Mouse (Mus musculus): Measurements from ENCODE around the gene H2-M5. TPM values are rescaled to one million over a fixed set of nuclear protein-coding genes. Genes with fewer than 3 reads are reported as not detected.
"Not testable (repeated sequence)": the region's sequence is repeated elsewhere in the genome, so short reads cannot be mapped to it uniquely, and the experiment has no call there.

The H2-M5 gene
- total RNA-seq, 4 experiments from 2014 or later, result 0.25 TPM; not detected in 3

DNA sequence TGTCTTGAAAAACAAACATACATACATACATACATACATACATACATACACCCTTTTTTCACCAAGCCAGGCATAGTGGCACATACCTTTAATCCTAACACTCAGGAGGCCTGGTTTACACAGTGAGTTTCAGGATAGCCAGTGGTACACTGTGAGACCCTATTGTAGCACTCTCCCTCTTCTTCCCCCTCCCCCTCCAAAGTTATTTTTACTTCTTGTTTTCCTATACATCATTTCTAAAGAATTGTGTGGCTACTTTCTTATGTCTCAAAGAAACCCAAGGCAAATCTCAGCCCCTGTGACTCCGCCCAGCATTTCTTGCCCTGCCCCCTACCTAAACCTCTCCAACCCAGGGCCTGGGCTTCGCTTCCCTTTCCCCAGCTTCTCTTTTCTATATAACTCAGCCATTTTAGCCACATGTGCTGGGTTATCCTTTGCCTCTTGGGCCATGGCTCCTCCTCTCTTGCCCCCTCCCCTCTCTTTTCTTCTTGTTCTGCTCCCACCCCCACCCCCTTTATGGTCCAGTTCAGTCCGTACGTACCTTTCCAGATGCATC lies 4.5 kb upstream of the H2-M5 start:
- no peak for DNase-seq (ENCODE audit: low spot score)

DNA sequence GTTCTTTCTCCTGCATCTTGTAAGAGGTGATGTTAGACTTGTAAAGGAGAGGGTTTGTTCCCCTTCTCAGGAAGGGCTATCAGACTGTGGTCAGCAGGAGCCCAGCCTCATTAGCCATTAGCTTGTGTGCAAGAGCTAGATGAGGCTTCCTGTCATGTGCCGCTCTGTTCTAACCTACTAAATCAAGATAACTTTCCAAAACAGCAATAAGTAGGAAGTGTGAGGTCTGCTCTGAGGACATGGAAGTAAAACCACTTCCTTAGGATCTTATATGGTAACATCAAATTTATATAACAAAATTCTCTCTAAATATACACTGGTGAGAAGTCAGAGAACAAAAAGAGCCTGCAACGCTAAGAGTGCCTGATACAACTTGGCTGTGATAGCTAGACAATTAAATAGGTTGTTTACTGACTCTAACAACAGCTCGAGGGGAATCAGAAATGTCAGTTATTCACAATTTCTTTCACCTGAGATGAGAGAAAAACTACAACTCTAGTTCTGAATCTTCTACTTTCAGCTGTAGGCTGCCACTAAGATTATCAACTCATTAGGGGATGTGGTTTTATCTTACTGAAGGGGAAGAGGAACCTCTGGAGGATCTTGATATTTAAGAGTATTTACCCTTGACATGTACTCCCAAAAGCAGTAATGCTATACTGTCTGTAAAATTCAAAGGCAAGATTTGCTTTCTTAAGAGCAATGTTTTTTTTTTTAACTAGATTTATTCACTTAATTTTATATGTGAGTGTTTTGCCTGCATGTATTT lies 3.2 kb upstream of the H2-M5 start:
- no peak for DNase-seq (ENCODE audit: low spot score)

DNA sequence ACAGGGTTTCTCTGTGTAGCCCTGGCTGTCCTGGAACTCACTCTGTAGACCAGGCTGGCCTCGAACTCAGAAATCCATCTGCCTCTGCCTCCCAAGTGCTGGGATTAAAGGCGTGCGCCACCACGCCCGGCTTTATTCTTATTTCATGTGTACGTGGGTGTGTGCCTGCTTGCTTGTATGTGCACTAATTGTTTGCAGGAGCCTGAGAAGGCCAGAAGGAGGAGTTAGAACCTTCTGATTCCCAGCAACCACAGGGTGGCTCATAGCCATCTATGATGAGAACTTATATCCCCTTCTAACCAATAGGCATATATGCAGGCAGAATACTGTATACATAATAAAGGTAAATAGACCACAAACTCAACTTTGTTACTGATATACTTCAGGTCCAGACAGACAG lies 1.3 kb upstream of the H2-M5 start:
- not testable (repeated sequence) for DNase-seq (ENCODE audit: low spot score)

DNA sequence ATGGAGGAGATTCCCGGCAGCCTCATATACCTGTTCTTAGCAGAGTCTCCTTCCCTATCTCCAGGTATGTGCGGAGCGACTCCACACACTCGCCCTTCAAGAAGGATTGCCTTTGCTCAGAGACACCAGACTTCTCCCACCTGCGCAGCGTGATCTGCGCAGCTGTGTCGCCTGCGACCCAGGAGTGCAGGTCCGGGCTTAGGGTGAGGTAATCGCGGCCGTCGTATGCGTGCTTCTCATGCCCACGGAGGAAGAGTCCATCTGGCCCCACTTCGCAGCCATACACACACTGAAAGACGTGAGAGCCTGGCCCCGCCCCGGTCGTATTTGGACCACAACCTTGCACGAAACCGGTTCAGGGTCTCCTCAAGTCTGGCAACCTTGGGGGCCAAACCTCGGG lies 862 bp downstream of the H2-M5 start:
- DNase-seq (ENCODE audit: low spot score), result no peak

DNA sequence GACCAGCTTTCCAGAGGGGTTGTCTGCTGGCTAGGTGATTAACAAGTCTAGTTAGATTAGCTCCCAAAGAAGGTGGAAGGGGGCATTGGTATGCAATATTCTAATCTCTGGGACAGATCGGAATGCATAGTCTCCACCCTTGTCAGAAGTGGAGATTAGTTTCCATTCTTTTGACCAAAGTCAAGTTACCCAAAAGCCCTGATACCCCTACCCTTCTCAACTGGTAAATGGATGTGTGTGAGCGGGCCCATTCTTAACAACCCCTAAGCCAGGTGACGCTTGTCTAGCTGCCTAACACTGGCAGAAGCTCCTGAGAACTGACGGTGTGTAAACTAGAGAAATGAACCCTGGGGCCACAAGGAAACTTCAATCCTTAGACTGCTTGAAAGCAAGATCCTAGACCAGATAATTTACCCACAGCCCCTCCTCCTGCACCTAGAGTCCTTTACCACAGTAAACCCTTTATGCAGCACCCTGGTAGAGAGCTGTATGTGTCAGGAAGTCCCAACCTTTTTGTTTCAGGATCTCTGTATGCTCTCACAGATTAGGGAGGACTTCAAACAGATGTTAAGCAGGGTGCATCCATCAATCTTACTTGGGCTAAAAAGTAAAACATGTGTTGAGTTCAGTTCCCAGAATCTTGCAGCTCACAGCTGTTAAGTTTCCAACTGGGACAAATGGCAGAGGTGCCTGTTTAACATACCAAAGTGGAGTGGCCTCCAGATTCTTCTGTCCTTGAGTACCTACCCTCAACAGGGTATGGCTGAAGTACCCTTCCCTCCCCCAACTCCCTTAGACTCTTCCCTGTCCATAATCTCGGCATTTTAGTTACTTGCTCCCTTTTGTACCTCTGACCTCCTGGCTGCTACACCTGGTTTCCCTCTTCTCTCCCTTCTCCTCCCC lies 6.8 kb downstream of the H2-M5 start:
- DNase-seq (ENCODE audit: low spot score), result no peak

DNA sequence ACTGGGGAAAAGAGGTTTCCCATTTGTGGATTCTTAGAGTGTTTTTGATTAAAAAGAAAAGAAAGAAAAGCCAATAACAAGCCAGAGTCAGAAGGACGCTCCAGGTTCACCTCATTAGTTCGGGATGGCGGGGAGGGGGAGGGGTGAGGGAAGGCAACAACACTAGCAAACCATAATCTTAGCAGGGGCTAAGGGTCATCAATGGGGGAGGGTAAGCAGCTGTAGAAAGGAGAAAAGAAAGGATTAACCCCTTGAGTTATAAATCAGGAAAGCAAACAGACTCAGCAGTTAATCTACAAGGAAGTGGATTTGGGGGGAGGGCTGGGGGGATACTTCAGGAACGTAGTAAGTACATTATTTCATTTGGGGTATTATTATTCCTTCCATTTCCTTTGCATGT lies 7.5 kb downstream of the H2-M5 start:
- no peak for DNase-seq (ENCODE audit: low spot score)

DNA sequence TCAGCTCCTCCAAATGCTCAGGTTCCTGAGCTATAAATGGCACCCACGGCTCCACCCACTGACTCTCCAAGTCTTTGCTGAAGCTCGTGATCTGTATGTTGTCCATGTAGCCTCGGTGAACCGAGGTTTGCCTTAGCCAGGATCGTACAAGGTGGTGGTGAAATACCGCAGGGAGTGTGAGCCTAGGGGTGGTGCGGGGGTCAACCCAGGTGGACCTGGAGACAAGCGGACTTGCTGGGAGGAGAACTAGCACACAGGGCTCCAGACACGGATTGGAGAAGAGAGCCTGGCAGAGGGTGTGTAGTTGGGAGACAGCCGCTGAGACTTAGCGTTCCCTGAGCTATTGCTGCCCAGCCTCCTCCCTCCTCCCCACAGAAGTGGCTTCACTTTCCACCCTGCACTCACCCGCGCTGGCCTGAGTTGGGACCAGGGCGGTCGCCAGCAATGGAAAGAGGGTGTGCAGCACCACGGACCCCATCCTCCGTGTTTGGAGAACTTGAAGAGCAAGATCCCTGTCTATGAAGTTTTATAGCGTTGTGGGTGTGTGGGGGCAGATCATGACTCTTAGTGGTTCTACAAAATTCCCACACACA lies 8.0 kb downstream of the H2-M5 start, which contains the start of gene 2410137M14Rik:
2410137M14Rik (minus strand) TSS at position 17 of the 593 bp plus-strand sequence.
- peak; percentile 14 for DNase-seq (ENCODE audit: low spot score)

DNA sequence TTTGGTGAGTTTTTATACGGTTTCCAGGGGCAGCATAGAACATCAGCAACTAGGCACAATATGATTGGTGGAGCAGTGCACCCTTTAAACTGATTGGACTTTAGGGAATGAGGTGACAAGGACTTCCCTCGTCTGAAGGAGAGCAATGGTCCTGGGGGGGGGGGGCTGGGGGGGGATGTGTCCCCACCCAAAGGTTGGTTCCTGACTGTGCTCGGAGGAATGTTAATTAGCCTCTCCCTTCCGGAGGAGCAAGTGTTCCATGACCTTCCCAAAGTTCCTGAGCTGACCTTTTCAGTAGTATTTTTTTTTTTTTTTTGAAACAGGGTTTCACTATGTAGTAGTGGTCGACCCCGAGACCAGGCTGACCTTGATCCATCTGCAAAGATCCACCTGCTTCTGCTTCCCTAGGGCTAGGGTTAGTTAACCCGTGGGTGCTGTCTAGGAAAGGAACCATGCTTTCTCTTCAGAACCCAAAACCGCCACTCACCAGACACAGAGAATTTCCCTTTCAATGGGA lies 16.0 kb downstream of the H2-M5 start:
- DNase-seq (ENCODE audit: low spot score), result no peak

DNA sequence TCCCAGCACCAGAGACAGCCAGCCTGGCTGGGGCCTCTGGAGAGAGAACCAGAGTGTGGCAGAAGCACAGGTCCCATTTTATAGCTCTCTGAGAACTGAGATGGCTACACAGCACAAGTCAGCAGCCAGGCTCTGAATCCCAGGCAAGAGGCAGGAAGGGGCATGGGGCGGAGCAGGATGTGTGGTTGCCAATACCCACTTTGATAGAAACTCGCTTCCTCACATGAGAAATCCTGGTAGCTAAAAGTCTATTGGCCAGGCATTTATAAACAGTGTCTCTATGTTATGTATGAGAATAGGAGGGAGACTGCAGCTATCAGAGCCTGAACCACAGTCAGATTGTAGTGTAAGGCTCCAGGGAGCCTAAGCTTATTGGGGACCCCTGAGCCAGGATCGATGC lies 16.5 kb downstream of the H2-M5 start:
- no peak for DNase-seq (ENCODE audit: low spot score)

DNA sequence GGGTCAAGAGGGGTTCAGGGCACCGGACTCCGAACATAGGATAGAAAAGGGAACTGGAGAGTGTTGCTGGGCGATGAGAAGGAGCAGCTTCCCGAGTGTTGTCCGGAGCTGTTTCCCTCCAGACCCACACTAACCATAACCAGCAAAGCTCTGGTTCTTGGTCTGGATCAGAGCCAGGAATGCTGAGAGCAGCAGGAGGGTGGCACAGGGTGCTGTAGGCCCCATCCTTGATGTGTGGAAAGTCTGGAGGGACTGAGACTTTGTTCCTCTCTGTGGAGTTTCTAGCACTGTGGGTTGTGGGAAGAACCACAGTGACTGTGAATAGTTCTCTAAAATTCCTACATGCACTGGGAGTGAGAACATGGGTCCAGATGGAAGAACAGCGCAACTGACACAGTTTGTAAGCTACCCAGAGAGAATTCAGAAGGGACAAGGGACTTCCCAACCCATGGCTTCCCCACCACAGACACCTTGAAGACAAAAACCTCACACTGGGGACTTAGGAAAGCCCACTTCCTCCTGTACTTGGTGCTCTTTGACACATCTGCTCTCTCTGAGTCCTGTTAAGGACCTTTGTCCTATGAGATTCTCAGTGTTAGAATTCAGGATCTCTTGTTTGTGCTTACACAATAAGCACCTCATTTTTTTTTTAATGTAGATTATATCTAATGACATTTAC lies 18.0 kb downstream of the H2-M5 start:
- DNase-seq (ENCODE audit: low spot score), result no peak

DNA sequence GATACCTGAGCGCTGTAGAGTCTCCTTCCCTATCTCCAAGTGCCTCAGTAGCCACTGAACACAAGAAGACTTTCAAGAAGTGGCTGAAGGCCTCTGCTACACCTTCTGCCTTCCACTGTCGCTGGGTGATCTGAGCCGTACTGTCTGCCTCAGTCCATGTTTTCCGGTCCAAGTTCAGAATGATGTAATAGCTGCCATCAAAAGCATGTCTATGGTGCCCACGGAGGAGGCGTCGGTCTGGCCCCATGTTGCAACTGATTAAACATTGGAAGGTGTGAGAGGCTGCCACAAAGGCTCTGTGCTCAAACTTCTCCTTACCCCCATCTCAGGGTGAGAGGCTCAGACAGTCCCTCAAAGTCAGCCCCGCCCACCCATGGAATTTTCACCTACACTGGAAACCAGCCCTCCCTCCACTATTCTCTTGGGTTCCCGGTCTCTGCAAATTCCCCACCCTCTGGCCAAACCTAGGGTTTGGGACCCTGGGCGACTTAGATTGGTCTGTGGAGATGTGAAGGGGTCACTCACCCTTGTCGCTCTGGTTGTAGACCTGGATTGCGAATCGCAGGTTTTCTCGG lies 18.9 kb downstream of the H2-M5 start:
- no peak for DNase-seq (ENCODE audit: low spot score)

DNA sequence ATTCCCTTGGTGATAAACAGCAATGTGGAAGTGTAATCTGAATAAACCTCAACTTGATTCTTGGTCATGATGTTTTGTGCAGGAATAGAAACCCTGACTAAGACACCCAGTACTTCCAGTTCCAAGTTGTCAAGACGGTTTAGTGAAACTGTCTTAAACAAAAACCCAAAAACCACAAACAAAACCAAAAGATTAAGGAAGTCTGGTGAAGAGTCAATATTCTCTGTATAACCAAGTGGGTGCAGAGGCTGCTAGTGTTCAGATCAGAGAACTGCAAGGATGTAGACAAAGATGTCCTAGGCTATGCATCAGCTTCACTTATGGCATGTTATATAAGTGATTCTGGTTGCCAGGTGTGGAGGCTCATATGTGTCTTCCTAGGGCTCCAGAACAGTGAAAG lies 22.5 kb downstream of the H2-M5 start:
- no peak for DNase-seq (ENCODE audit: low spot score)

DNA sequence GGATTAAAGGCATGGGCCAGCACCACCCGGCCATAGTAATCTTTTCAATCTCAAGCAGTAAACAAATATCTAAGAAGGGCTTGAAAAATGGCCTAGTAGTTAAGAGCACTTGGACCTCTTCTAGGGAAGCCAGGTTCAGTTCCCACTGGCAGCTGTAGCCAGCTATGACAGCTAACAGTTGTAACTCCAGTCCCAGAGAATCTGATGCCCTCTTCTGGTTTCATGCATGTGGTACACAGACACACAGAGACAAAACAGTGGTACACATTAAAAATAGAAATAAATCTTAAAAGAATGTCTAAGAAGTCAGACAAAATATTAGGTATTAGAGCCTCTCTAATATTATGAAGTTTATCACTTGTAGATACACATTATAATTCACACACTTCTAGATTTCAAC lies 28.2 kb downstream of the H2-M5 start:
- no peak for DNase-seq (ENCODE audit: low spot score)

DNA sequence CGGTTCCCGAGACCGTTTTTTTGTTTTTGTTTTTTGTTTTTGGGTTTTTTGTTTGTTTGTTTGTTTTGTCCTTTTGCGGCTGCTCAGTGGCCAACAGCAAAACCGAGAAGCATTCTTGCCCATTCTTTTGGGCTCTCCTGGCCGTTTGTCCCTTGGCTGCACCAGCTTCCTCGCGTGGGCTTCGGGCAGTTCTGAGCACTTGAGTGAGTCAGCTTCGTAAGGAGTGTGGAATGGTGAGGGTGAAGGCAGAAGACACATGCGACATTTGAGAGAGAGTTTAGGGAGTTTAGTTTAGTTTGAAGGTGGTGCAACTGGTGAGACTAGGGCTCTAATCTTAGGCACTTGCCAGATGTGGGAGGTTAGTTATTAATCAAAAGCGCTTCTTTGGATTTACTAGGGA lies 30.5 kb downstream of the H2-M5 start:
- no peak for DNase-seq (ENCODE audit: low spot score)

DNA sequence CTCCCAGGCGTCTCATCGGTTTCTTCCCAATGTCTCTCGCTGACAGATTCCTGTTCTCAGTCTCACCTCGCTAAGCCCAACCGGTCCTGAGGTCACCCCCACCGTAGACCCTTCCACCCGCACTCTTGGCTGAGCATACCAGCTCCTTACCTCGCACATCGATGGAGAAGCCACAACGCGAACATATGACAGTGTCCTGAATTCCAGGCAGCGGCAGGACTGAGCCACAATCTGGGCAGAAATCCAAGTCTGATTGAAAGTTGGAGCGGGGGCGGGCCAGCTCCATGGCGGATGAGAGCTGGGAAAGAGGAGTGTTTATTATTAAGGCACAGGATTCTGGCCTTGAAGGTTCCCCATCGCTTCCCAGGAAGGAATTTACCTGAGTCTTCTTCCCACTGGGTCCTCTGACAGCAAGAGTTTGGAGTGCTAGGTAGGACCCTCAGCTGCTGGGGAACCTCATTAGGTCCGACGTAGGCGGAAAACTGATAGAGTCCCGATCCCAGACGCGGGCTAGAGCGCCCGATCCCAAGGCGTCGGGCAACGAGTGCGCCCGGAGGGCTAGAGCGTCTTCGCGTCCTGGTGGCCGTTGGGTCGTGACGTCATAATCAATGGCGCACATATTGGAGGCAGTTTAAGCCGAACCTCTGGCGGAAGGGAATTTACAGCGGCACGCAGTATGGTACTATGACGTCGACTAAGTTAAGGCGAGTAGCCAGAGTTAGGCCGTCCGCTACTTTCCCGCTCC lies 31.2 kb downstream of the H2-M5 start, which contains the start of the genes Znrd1 and Znrd1as:
Znrd1 (minus strand) TSS at position 561 of the 745 bp plus-strand sequence.
Znrd1as (plus strand) TSS at position 594 of the 745 bp plus-strand sequence.
- peak; percentile 96 for DNase-seq (ENCODE audit: low spot score)

DNA sequence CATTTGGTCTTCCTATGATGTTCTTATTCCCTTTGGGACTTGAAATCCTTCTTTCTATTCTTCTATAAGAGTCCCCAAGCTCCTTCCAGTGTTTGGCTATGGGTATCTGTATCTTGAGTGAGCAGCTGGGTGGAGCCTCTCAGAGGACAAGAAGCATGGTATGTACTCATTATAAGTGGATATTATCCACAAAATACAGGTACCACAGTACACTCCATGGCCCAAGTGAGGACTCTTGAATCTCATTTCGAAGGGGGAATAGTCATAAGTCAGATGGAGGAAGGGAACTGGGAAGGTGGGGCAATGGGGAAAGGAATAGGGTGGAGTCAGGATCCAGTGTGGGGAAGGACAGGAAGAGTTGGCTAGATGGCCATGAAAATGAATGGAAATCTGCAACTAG lies 36.3 kb downstream of the H2-M5 start:
- DNase-seq (ENCODE audit: low spot score), result no peak

DNA sequence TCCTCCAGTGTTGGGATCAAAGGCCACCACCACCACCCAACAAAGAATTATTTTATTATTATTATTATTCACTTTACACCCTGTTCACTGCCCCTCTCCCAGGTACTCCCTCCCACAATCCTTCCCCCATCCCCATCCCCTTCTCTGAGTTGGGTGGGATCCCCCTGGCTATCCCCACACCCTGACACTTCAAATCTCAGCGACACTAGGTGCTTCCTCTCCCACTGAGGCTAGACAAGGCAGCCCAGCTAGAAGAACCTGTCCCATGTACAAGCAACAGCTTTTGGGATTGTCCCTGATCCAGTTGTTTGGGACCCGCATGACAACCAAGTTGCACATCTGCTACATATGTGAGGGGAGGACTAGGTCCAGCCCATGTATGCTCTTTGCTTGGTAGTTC lies 36.7 kb downstream of the H2-M5 start:
- DNase-seq (ENCODE audit: low spot score), result no peak

DNA sequence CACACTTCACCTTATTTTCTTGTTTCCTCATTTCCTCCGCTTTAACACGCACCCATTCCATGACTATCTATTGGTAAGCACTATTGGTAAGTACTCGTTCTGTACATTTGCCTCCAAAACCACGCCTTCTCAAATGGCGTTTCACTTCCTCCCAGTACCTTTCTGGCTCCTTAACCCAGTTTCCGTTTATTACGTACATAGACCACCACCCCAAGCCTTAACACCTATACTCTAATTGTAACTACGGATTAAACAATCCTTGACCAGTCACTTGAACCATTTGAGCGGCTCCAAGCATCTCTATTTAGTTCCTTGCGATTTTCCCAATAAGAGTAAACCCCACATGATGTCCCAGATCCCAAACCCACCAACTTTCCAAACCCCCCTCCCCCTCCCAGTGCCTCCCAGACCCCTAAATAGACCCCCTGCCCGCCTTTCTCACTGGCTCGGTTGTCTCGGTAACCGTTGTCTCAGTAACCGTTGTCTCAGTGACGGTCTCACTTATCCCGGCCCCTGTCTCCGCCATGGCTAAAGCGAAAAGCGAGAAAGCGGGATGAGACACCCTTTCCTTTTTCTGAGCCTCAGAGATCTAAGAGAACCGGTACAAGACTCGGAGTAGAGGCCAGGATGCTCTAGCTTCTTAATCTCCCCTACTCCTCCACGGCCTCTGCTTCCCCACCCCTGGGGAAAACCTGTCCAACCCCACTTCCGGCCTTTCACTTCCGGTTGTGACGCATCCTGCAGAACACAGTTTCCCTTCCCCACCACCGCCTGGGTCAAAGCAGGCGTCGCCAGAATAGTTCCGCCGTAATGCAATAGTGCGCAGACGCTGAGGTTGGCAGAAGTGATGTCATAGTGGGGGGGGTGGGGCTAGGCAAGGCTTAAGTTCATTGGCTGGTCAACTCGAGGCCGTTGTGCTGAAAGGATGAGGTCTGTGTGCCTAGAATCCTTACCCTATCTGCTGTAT lies 38.1 kb downstream of the H2-M5 start, which contains the start of gene Ppp1r11:
Ppp1r11 (minus strand) TSS at position 761 of the 967 bp plus-strand sequence.
- peak; percentile 98 for DNase-seq (ENCODE audit: low spot score)

DNA sequence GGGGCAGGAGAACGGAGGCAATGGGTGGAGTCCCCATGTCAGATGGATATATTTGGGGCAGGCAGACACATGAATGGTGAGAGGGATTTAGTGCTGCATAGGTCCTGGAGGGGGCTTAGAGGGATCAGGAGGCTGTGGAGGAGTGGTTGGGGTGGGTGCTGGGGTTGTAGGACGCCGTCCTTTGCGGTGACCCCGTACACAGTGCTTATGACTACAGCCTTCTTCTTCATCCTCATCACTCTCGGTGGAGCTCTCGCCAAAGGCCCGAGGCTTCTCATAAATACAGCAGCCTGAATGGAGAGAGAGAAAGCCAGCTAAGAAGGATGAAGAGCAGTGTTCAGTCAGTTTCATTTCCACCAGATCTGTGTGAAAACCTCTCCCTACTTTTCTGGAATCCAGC lies 40.1 kb downstream of the H2-M5 start:
- no peak for DNase-seq (ENCODE audit: low spot score)
